Mouse (Mus musculus) heart, postnatal 14 days (tissue): ENCODE data around the gene Ceacam19. TPM values are rescaled to one million over a fixed set of nuclear protein-coding genes. Genes with fewer than 3 reads are reported as not detected.
A peak's percentile ranks its signal among the peaks of the same experiment; 100 is the strongest.

ENCODE experiments used
- DNase-seq, 2 experiments: peaks; one replicate each; pipeline ENCODE4 v3.0.0; 2021 to 2022
- intact Hi-C: fragments of 180-260 bp; cut with DNase I; formaldehyde crosslinking; loops from one replicate; pipeline ENCODE4 v1.15.1; 2025
- total RNA-seq, 2 experiments: library from RNA; stranded (reverse); gene quantifications; 2 replicates each; pipeline ENCODE4 v1.2.3; 2021

The Ceacam19 gene
- total RNA-seq, 2 experiments from 2014 or later, result not detected

DNA sequence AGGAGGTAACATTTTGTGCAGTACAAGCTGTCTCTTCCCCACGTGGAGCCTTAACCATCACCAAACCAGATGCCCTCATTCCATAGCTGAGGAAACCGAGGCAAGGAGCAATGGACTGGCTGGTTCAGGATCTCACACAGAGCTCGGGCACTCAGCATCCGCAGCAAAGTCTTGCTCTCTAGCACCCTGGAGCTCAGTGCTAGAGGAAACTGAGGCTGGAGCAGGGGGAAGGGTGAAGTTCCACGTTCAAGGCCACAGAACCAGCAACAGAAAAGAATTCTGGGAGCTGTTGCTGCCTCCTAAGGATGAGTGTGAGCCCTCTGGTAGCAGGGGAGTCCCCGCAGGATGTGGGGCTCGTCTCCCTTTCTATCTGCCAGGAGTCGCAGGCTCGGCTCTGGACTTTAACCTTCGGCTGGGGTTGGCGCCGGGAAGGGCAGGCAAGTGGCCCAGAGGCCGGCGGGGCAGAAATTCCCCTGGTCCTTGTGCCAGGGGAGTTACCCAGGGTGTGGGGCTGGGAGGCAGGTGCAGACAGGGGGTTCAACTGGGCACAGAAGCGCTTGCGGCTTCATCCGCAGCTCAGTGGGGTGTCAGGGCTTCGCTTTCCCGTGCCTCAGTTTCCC, 44.8 kb downstream of the Ceacam19 start:
- DNase-seq, result peak in 1 of 2 experiments; percentile 65
- intact Hi-C loops, result loop anchor here (1.0 kb wide), 1 partner anchor 40 kb away; no protein-coding TSS in a partner anchor

DNA sequence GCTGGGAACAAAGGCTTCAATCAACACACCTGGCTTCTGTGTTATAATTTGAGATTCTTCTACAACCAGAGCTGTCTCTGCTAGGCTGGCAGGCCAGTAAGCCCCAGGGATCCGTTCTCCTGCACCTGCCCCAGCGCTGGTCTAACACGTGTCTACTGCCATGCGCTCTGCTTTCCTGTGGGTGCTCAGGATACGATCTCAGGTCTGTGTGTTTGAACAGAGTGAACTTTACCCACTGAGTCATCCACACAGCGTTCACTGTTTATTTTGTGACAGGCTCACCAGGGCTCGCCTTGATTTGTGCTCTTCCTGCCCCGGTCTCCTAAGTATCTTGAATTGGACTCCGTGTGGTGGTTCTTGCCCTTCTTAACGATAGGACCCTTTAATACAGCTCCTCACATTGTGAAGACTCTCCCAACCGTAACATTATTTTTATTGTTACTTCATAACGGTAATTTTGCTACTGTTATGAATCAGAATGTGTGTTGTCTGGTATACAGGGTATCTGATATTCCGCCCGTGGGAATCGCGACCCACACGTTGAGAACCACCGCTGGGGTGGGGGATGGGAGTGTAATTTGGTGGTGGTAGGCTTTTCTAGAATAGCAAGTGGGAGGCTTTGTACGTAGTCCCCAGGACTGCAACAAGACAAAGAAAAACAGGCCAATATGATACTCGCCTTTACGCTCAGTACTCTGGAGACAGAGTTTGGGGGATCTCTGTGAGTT, 45.9 kb downstream of the Ceacam19 start:
- no peak for DNase-seq
- intact Hi-C loops, result no loop called here

DNA sequence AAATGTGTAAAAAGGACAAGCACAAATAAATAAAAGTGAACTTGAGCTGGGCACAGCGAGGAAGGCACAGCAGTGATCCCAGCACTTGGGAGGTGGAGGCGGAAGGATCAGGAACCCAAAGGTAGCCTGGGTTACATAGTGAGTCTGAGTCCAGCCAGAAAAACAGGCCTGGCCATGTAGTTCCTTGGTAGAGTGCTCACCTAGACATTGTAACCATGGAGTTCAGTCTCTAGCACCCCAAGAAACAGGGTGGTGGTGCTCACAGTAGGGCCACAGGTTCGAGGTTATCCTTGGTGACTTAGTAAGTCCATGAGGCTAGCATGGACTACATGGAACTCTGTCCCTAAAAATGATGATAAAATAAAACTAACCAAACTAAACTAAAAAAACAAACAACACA, 46.8 kb downstream of the Ceacam19 start:
- intact Hi-C loops, result no loop called here
- DNase-seq, result no peak

DNA sequence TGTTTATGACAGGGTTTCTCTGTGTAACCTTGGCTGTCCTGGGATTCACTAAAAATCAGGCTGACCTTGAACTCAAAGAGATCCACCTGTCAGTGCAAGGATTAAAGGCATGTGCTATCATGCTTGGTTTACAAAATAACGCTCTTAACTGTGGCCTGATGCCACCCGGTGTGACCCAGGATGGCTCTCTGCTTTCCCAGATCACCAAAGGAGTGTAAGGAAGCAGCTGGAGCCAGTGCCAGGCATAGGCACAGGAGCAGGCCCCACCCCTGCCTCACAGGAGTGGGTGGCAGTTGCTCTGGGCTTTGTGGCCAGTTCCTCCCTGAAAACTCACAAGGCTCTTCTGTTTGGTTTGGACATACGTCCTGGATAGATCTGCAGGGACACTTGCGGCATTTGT, 47.4 kb downstream of the Ceacam19 start:
- intact Hi-C loops, result no loop called here
- DNase-seq, result no peak

DNA sequence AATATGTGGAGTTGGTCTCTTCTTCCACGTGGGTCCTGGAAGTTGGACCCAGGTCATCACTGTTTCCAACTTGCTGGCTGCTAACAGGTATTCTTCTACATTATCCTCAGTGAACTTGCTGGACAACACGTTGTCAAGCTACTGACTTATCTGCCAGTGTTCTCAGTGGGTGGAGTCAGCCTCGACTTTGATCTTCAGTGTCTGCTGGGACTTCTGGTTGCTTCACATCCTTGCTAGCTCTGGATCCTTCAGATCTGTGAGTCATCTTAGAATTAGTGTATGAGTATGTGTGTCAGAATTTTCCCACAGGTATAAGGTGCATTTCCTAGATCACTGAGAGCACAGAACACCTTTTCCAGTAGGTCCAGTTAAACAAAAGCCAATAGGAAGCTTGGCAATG, 50.9 kb downstream of the Ceacam19 start:
- intact Hi-C loops, result no loop called here
- no peak for DNase-seq

DNA sequence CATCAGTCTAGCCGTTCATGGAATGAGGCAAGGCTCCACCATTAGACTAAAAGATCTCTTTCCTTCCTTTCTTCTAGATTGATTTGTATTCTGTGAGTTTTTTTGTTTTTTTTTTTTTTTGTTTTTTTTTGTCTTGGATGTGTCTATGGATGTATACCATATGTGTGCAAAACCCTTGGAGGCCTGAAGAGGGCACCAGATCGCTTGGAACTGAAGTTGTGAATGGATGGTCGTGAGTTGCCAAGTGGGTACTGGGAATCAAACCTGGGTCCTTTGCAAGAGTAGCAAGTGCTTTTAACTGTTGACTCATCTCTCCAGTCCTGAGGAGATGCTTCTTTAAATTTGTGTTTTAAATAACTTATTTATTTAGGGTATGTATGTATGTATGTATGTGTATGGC, 53.7 kb downstream of the Ceacam19 start:
- intact Hi-C loops, result no loop called here
- no peak for DNase-seq

DNA sequence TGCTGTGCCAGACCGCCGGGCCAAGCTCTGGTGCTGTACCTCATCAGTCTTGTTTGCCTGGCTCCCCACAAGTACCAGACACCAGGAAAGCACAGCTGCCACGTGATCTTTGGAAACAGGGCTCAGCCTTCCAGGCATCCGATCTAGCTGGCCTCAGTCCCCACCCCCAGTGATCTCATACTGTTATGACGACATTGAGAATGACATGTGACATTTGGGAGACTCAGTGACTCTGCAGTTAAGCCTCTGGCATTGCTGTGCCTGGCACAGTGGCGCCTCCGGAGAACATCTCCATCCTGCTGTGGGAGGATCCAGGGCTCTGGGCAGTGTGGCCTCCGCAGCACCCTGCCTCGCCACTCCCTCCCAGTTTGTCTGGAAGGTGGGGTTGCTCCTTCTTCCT, 55.9 kb downstream of the Ceacam19 start:
- intact Hi-C loops, result no loop called here

DNA sequence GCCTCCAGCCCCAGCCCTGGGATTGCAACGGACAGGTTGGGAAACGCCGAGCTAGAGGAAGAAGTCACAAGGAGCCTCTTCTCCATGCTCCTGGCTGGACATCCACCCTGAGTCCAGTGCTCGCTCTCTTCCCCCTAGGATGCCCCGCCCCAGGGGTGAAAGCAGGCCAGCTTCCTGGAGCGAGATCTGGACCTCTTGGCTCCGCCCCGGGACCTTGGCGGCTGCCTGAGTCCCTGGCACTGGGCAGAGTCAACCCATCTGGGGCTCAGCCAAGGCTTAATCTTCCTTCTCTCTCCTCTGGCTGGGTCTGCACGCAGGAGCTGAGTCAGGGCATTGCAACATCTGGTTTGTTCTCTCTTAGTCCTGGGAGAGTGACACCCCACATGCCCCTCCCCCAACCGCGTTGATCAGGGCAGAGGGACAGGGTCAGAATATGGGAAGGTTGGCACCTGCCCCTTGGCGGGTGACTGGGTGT, 57.0 kb downstream of the Ceacam19 start:
- peak; percentile 92 to 94 for DNase-seq
- intact Hi-C loops, result no loop called here

More for the DNA sequence above, 55.9 kb downstream of the Ceacam19 start:
- DNase-seq, result no peak

DNA sequence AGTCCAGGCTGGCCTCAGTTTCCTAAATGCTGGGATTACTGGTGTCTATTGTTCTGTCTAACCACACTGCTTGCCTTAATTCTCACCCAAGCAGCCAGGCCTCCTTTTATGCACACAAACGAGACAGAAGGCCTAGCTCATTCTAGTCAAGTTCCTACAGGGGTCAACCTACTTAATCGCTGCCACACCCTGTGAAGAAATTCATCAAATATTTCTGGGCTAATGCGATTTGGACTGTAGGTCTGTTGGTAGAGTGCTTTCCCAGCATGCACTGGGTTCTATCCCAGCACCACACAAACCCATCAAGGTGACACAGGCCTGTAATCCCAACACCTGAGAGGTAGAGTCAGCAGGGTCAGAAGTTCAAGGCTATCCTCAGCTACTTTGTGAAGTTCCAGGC, 58.1 kb downstream of the Ceacam19 start:
- intact Hi-C loops, result no loop called here
- DNase-seq, result no peak

DNA sequence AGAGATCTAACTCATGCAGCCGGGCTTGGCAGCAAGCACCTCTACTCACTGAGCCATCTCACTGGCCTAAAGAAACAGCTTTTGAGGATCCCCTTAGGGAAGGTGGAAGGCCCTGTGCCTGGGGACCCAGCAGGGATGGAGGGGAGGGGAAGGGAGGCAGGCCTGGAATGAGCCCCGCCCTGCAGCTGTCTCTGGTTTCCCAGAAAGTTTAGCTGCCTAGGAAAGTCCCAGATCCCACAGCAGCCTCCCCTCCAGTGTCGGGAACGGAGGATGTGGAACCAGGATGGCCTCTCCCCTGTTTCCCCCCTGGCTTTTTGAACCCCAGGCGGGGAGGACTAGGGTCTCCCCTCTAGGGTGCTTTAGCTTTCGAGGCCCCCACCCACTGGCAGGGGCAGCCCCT, 61.0 kb downstream of the Ceacam19 start:
- intact Hi-C loops, result no loop called here
- peak in 1 of 2 experiments; percentile 46 for DNase-seq

Other genes with a start within 250 kb of the Ceacam19 start
- 10 to 100 TPM; 80.2 to 82.8 TPM for gene Clptm1, start 222.9 kb downstream of the Ceacam19 start, total RNA-seq
- under 1 TPM; 0.41 to 0.55 TPM for gene Apoc2, start 210.0 kb downstream of the Ceacam19 start, total RNA-seq
- gene Gm44805, start 206.5 kb downstream of the Ceacam19 start, total RNA-seq, result not detected
- gene Apoc4, start 206.5 kb downstream of the Ceacam19 start, total RNA-seq, result not detected
- 1 to 10 TPM; 2.2 to 8.9 TPM for gene Apoc1, start 195.3 kb downstream of the Ceacam19 start, total RNA-seq
- gene Apoe, start 188.8 kb downstream of the Ceacam19 start, total RNA-seq, result 100 to 1,000 TPM; 243 to 352 TPM
- gene Tomm40, start 172.5 kb downstream of the Ceacam19 start, total RNA-seq, result 100 to 1,000 TPM; 107 to 120 TPM
- 10 to 100 TPM; 37.2 to 39.7 TPM for gene Nectin2, start 137.5 kb downstream of the Ceacam19 start, total RNA-seq
- 100 to 1,000 TPM; 225 to 236 TPM for gene Bcam, start 116.9 kb downstream of the Ceacam19 start, total RNA-seq
- not detected for gene Cblc, start 91.2 kb downstream of the Ceacam19 start, total RNA-seq
- 1 to 10 TPM; 3.9 to 4.5 TPM for gene Bcl3, start 65.2 kb downstream of the Ceacam19 start, total RNA-seq
- not detected for gene Gm19345, start 36.0 kb downstream of the Ceacam19 start, total RNA-seq
- gene Ceacam16, start 26.7 kb downstream of the Ceacam19 start, total RNA-seq, result 1 to 10 TPM in 1 of 2 experiments, under 1 TPM in 1; 0.34 to 1.2 TPM
- 10 to 100 TPM; 20.0 to 25.6 TPM for gene Pvr, start 33.2 kb upstream of the Ceacam19 start, total RNA-seq
- gene Igsf23, start 62.8 kb upstream of the Ceacam19 start, total RNA-seq, result 1 to 10 TPM; 1.3 to 1.6 TPM
- gene Ceacam20, start 77.4 kb upstream of the Ceacam19 start, total RNA-seq, result not detected
- not detected for gene Nlrp9b, start 103.5 kb upstream of the Ceacam19 start, total RNA-seq
- gene Vmn1r91, start 211.7 kb upstream of the Ceacam19 start, total RNA-seq, result not detected
- gene Gm16442, start 234.6 kb upstream of the Ceacam19 start, total RNA-seq, result not detected